Mouse (Mus musculus): ENCODE measurements around the gene Plekha5.

GRCm38 (mm10) chr6:140570152-140570551 is 146.3 kb downstream of the Plekha5 start:
- no peak for TF ChIP-seq POLR2A (IDR thresholded peaks at IDR 0.05; ENCODE audit: borderline replicate concordance, low read depth, low read length)
- TF ChIP-seq CTCF (IDR thresholded peaks at IDR 0.05; ENCODE audit: low read depth, low read length) = no peak

Measured in bone marrow macrophage, adult 2 months (primary cell).